In genomic region chr9:64668001-64668400, GRCm38 (mm10) we compare ENCODE assay signal across 12 mouse cellular contexts.
"Had no signal": no experiment of that assay in that cellular context is flagged by ENCODE, and none has a peak within 500 bp of the region (broad histone marks: within the 10 kb centered on the region; RNA-seq: fewer than 3 reads in every experiment).

No protein-coding gene starts in this region.

- H3K27ac ChIP-seq: kidney, embryonic 15.5 days; left cerebral cortex, adult 2 months; liver, embryonic 13.5 days; neural tube, embryonic 12.5 days had no signal

- H3K9me3 ChIP-seq: kidney, embryonic 15.5 days; liver, embryonic 13.5 days; neural tube, embryonic 12.5 days had no signal

- DNase-seq: layer of hippocampus, postnatal 36 days; lung, adult 2 months; lung, postnatal 4 days; thymus, adult 18-20 months; thymus, postnatal 36 days had no signal

- H3K36me3 ChIP-seq: kidney, embryonic 15.5 days; liver, embryonic 13.5 days; neural tube, embryonic 12.5 days had no signal

- H3K4me2 ChIP-seq: kidney, embryonic 15.5 days; liver, embryonic 13.5 days; midbrain, embryonic 11.5 days; neural tube, embryonic 12.5 days had no signal

- H3K9ac ChIP-seq: kidney, embryonic 15.5 days; liver, embryonic 13.5 days; neural tube, embryonic 12.5 days had no signal

- H3K4me3 ChIP-seq: kidney, embryonic 15.5 days; left cerebral cortex, adult 2 months; liver, embryonic 13.5 days; myocyte; neural tube, embryonic 12.5 days had no signal

- H3K27me3 ChIP-seq: neural tube, embryonic 12.5 days had no signal

- H3K4me1 ChIP-seq: kidney, embryonic 15.5 days had no signal

- ATAC-seq: midbrain, embryonic 16.5 days had no signal
